8 mouse cellular contexts compared by ENCODE assay signal in genomic region chr2:168154090-168154881, GRCm38 (mm10). TPM values are rescaled to one million over a fixed set of nuclear protein-coding genes. Genes with fewer than 3 reads are reported as not detected.
DNase-seq lines count a peak whose midpoint lies in the region; ATAC-seq lines count a peak whose summit lies in the region.

No protein-coding gene starts in this region.

- no peak overlapping the region for H3K4me3 ChIP-seq in hindbrain, embryonic 14.5 days (replicated peaks; ENCODE audit: low read length)

- 21% methylated on average over 14 of the region's 14 CpGs for WGBS in hindbrain, embryonic 14.5 days

- peaks cover 13% of the 10 kb centered on the region for H3K4me1 ChIP-seq in hindbrain, embryonic 14.5 days (replicated peaks; ENCODE audit: control insufficient read depth, insufficient read depth, low read length)

- H3K27me3 ChIP-seq in hindbrain, embryonic 14.5 days (ENCODE audit: control insufficient read depth, insufficient read depth, low read length) = 0 out of 2 replicates have a peak, but pooled peaks cover 3% of the 10 kb centered on the region

- peak overlapping the region; percentile 20 for H3K27ac ChIP-seq in hindbrain, embryonic 14.5 days

- H3K4me2 ChIP-seq in hindbrain, embryonic 14.5 days (replicated peaks) = no peak overlapping the region; the same call in 1 of the 2 replicates

- H3K9ac ChIP-seq in hindbrain, embryonic 14.5 days = no peak overlapping the region

- peak; percentile 96 for DNase-seq in NIH3T3 (ENCODE audit: low read depth)
- peak; percentile 32 to 67 for DNase-seq in cerebellum, postnatal 14 days
- peak; percentile 22 to 41 for DNase-seq in frontal cortex, postnatal 25 days (ENCODE audit: low spot score in 2 of 2)
- DNase-seq in hindbrain, embryonic 14.5 days (ENCODE audit: low spot score) = peak; percentile 80
- DNase-seq in layer of hippocampus, postnatal 36 days = peak; percentile 45 to 58
- DNase-seq in lung, postnatal 36 days = peak; percentile 91
- DNase-seq in retina, postnatal 1 day = peak; percentile 98
- DNase-seq in urinary bladder, adult 18-20 months (ENCODE audit: low spot score in 2 of 2) = peak; percentile 48 to 62

- H3K9me3 ChIP-seq in hindbrain, embryonic 14.5 days (ENCODE audit: control insufficient read depth, low read length) = no peaks in the 10 kb centered on the region

- H3K36me3 ChIP-seq in hindbrain, embryonic 14.5 days (replicated peaks; ENCODE audit: control insufficient read depth, insufficient read depth) = no peaks in the 10 kb centered on the region

- peak; percentile 80 for ATAC-seq in hindbrain, embryonic 14.5 days (ENCODE audit: low FRiP score)

RNA-seq across cellular contexts. Expression of gene Adnp, which starts 52.6 kb away (rescaled TPM):
- 4.7 and 5.4 TPM in 2 replicates for polyA plus RNA-seq in hindbrain, embryonic 14.5 days (2014; fragmentation: Nextera tagmentation; extraction: Ambion mirVana)
- total RNA-seq in layer of hippocampus, postnatal 36 days (2021) = 10 to 100 TPM; 84.3 to 90.6 TPM

Comparison
In these comparisons a context has a peak if more than half of its experiments do, and no peak if none do; other contexts are left out.
1. DNase-seq: peak in every context shown above with its lines; median percentile 98 in retina, postnatal 1 day; 96 in NIH3T3; 91 in lung, postnatal 36 days; 80 in hindbrain, embryonic 14.5 days; 55 in urinary bladder, adult 18-20 months; 52 in layer of hippocampus, postnatal 36 days; 50 in cerebellum, postnatal 14 days; 32 in frontal cortex, postnatal 25 days.